Mouse (Mus musculus) CH12.LX (cell line): Measurements from ENCODE around the gene Ppp1r13l.

Source experiments
- CHD2 ChIP-seq: IDR thresholded peaks from 2 replicates; pipeline ENCODE4 v1.6.1; 2011; ENCODE audit warnings: low read length, improper control_type of control experiment
- CTCF ChIP-seq, 2 experiments: IDR thresholded peaks in 1 of 2; conservative IDR thresholded peaks in 1 of 2; 2 replicates each; pipeline ENCODE4 v1.5.1; 2011 to 2012; ENCODE audit warnings: low read depth in 2 of 2, low read length in 2 of 2, improper control_type of control experiment in 1 of 2, inconsistent platforms in 1 of 2, mild to moderate bottlenecking in 1 of 2, moderate library complexity in 1 of 2
- EP300 ChIP-seq: IDR thresholded peaks from 2 replicates; pipeline ENCODE4 v1.6.1; 2011; ENCODE audit warnings: low read length, improper control_type of control experiment
- ETS1 ChIP-seq: conservative IDR thresholded peaks from 2 replicates; pipeline ENCODE4 v1.6.1; 2012; ENCODE audit warnings: low read depth, mild to moderate bottlenecking, inconsistent platforms, low read length, improper control_type of control experiment, moderate library complexity
- HCFC1 ChIP-seq: IDR thresholded peaks from 2 replicates; pipeline ENCODE4 v1.6.1; 2012; ENCODE audit warnings: low read depth, mild to moderate bottlenecking, inconsistent platforms, low read length, improper control_type of control experiment
- IRF4 ChIP-seq: IDR thresholded peaks from 2 replicates; pipeline ENCODE4 v1.6.1; 2014; ENCODE audit warnings: low read depth, mild to moderate bottlenecking, inconsistent platforms, low read length, improper control_type of control experiment
- MAX ChIP-seq: IDR thresholded peaks from 2 replicates; pipeline ENCODE4 v1.6.1; 2011; ENCODE audit warnings: low read length, improper control_type of control experiment
- MEF2A ChIP-seq: IDR thresholded peaks from 2 replicates; pipeline ENCODE4 v1.6.1; 2014; ENCODE audit warnings: low read depth, mild to moderate bottlenecking, inconsistent platforms, low read length, improper control_type of control experiment, borderline replicate concordance
- NRF1 ChIP-seq: IDR thresholded peaks from 2 replicates; pipeline ENCODE4 v1.6.1; 2014; ENCODE audit warnings: low read depth, mild to moderate bottlenecking, inconsistent platforms, low read length, improper control_type of control experiment, moderate library complexity
- POLR2A ChIP-seq: IDR thresholded peaks from 2 replicates; pipeline ENCODE4 v1.6.1; 2011; ENCODE audit warnings: low read depth, mild to moderate bottlenecking, improper control_type of control experiment, low read length
- UBTF ChIP-seq: IDR thresholded peaks from 2 replicates; pipeline ENCODE4 v1.6.1; 2012; ENCODE audit warnings: low read depth, mild to moderate bottlenecking, inconsistent platforms, low read length, improper control_type of control experiment, moderate library complexity
- ZMIZ1 ChIP-seq: IDR thresholded peaks from 2 replicates; pipeline ENCODE4 v1.6.1; 2012; ENCODE audit warnings: low read depth, mild to moderate bottlenecking, inconsistent platforms, low read length, improper control_type of control experiment

DNA sequence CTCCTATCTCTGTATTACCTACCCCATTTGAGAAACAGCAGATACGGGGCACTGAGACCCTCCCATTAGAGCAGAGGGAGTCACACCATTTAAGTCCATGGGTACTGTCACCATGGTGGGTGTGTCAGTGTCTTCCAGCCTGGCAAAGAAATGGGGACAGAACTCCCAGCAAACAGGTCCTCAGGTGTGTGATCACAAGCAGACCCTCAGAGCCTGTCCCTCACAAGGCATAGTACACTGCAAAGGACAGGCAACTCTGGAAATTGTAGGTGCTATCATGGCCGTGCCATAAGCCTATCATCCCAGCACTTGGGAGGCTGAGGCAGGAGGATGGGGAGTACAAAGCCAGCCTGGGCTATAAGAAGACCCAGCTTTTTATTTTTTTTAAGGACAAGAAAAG, 41.3 kb upstream of the Ppp1r13l start:
- TF ChIP-seq MEF2A (no peak), CTCF (conservative IDR thresholded peaks at IDR 0.05 in 1 of 2, IDR thresholded peaks at IDR 0.05 in 1 of 2; ENCODE audit: low read depth in 2 of 2, low read length in 2 of 2) (no peak), ZMIZ1 (no peak), NRF1 (no peak), CHD2 (no peak), ETS1 (no peak), POLR2A (no peak), IRF4 (no peak), MAX (no peak), HCFC1 (no peak), UBTF (no peak), EP300 (no peak)
